Mouse (Mus musculus) lung, adult 2 months (tissue): ENCODE results near the gene Ncam1.
A peak's percentile ranks its signal among the peaks of the same experiment; 100 is the strongest.

Experiments used
- CTCF ChIP-seq: fragments of 200-500 bp; IDR thresholded peaks from 2 replicates; pipeline ENCODE4 v1.5.1; 2011; ENCODE audit warnings: mild to moderate bottlenecking, low read length, control low read depth; ENCODE audit not compliant: insufficient read depth
- POLR2A ChIP-seq: fragments of 200-500 bp; IDR thresholded peaks from 2 replicates; pipeline ENCODE4 v1.6.1; 2011; ENCODE audit warnings: low read depth, mild to moderate bottlenecking, control low read depth, low read length, borderline replicate concordance; ENCODE audit errors: extremely low read depth

DNA sequence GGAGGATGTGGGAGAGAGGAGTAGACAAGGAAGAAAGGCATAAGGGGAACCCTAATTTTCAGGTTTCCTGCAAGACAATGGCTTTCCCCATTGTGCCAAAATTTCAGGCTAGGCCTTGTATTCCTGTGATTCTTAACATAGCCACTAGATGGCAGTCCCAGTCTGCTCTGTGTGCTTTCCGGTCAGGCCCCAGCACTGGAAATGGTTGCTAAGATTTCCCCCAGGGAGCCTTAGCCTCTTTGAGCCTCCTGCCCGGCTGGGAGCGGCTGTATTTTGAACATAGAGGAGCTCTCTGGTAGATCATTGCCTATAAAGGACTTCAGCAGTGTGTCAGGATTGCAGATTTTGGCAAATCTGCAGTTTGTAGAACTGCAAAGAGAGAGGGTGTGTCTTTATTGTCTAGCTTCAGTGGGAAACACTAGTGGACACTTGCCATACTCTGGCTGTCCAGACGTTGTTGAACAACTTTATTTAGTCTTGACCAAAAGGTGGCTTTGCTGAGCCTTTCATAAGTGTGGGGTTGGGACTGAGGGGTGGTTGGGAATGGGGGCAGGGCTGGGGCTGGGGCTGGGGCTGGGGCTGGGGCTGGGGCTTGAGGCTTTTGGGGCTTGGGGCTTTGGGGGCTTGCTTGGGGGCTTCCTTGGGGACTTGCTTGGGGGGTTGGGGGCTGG is 304.6 kb downstream of the Ncam1 start:
- TF ChIP-seq CTCF: peak; percentile 84
- no peak for TF ChIP-seq POLR2A
